Mouse (Mus musculus) forebrain, embryonic 14.5 days (tissue): ENCODE results near the gene Pnp2. TPM values are rescaled to one million over a fixed set of nuclear protein-coding genes. Genes with fewer than 3 reads are reported as not detected.
"Not testable (repeated sequence)": the region's sequence is repeated elsewhere in the genome, so short reads cannot be mapped to it uniquely, and the experiment has no call there.

Experiments used
- ATAC-seq: fragments of 200-750 bp; cut with Nextera tagmentation; 2 replicates; pipeline ENCODE4 v1.8.0; 2017; ENCODE audit warnings: mild to moderate bottlenecking, moderate library complexity
- DNase-seq: peaks from one replicate; pipeline ENCODE4 v3.0.0-alpha.2; 2015; ENCODE audit warnings: low spot score
- H3K27ac ChIP-seq: fragments of 300-500 bp; sonication (generic); 2 replicates; pipeline ENCODE4 v1.5.1; 2014; ENCODE audit warnings: low read depth, mild to moderate bottlenecking, control low read depth, low read length, moderate library complexity
- H3K27me3 ChIP-seq: fragments of 300-500 bp; sonication (generic); replicated peaks from 2 replicates; pipeline ENCODE4 v1.6.1; 2014; ENCODE audit warnings: low read length, control low read depth, mixed read lengths; ENCODE audit not compliant: control insufficient read depth, insufficient read depth
- H3K36me3 ChIP-seq: fragments of 300-500 bp; sonication (generic); 2 replicates; pipeline ENCODE4 v1.6.1; 2014; ENCODE audit warnings: low read length, control low read depth; ENCODE audit not compliant: control insufficient read depth, insufficient read depth
- H3K4me1 ChIP-seq: fragments of 300-500 bp; sonication (generic); 2 replicates; pipeline ENCODE4 v1.6.1; 2014; ENCODE audit warnings: antibody characterized with exemption, low read length, control low read depth; ENCODE audit not compliant: control insufficient read depth, insufficient read depth
- H3K4me2 ChIP-seq: fragments of 300-500 bp; sonication (generic); 2 replicates; pipeline ENCODE4 v1.6.1; 2014; ENCODE audit warnings: mild to moderate bottlenecking, control low read depth, low read length
- H3K4me3 ChIP-seq: fragments of 300-500 bp; sonication (generic); 2 replicates; pipeline ENCODE4 v1.5.1; 2014; ENCODE audit warnings: low read depth, low read length, control low read depth
- H3K9ac ChIP-seq: fragments of 300-500 bp; sonication (generic); 2 replicates; pipeline ENCODE4 v1.6.1; 2014; ENCODE audit warnings: mild to moderate bottlenecking, low read length, control low read depth, moderate library complexity
- H3K9me3 ChIP-seq: fragments of 300-500 bp; sonication (generic); replicated peaks from 2 replicates; pipeline ENCODE4 v1.6.1; 2016; ENCODE audit warnings: low read length, control low read depth, mixed read lengths; ENCODE audit not compliant: control insufficient read depth
- WGBS: fragments of 180-500 bp; shearing (Covaris S2); extraction: QIAGEN DNeasy Blood & Tissue Kit; methylation state at CpG from one replicate; pipeline ENCODE4 v1.1.7; 2014; 5-methylcytosine and 5-hydroxymethylcytosine counted together
- polyA plus RNA-seq: library from polyadenylated mRNA; unstranded; fragments of >200 nt; fragmentation: Nextera tagmentation; extraction: Ambion mirVana; gene quantifications from 2 replicates; pipeline ENCODE4 v1.2.1, GENCODE M21; 2014

Pnp2 gene
- polyA plus RNA-seq, 1 experiment from 2014 or later, result 0.46 TPM

DNA sequence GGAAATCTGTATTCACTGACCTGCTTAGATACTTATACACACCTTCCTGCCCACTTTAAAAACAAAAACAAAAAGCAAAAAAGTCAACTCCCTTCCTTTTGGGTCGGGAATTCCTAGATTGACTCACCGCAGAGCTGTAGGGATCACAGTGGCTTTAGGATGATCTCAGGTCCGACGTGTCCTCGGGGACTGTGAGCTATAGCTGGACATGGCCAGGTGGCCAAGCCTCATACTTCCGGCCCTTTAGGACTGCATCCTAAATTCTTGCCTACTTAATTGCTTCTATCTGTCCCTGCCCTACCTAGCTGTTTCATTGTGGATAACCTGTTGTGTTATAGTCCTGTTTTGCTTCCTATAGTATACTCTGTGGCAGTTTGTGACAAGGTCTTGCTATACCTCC is 10.7 kb upstream of the Pnp2 start:
- peak overlapping the region; percentile 41 for H3K4me3 ChIP-seq
- not testable (repeated sequence) for H3K27me3 ChIP-seq, DNase-seq, H3K4me1 ChIP-seq, H3K9me3 ChIP-seq, H3K36me3 ChIP-seq
- 0 out of 2 replicates have a peak, but pooled peaks have one; percentile 10 for ATAC-seq
- peak overlapping the region; percentile 75; the same call in 1 of the 2 replicates for H3K27ac ChIP-seq
- peak overlapping the region; percentile 59 for H3K9ac ChIP-seq
- 4% methylated on average over 6 of the region's 6 CpGs for WGBS
- H3K4me2 ChIP-seq, result peak overlapping the region; percentile 57

- H3K27ac ChIP-seq, H3K9me3 ChIP-seq, ATAC-seq, H3K36me3 ChIP-seq, DNase-seq, H3K27me3 ChIP-seq, H3K4me1 ChIP-seq: not testable (repeated sequence)
- H3K4me3 ChIP-seq, result peak overlapping the region; percentile 41
- 21% methylated on average over 3 of the region's 3 CpGs for WGBS
- peak overlapping the region; percentile 57 for H3K4me2 ChIP-seq
- H3K9ac ChIP-seq, result peak overlapping the region; percentile 59; the same call in 1 of the 2 replicates
Measured at GRCm38 (mm10) chr14:50945526-50945925, 10.3 kb upstream of the Pnp2 start.

DNA sequence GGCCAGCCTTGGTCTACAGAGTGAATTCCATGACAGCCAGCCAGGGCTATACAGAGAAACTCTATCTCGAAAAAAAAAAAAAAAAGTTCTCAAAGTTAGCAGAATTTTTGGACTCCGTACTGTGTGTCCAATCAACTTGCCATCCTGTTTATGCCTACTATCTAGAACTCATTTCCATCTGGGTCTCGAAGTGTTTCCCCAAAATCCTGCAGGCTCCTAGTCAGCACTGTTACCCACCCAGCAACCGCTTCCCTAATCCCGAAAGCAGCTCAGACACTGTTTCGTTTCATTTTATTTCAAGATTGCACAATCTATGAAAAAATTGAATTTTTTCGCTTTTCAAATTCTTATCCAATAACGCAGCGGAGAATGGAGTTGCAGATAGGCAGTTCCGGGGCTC is 305 bp upstream of the Pnp2 start:
- H3K27ac ChIP-seq, result no peak overlapping the region
- no peaks in the 10 kb centered on the region for H3K27me3 ChIP-seq
- no peak for ATAC-seq
- H3K4me2 ChIP-seq, result no peak overlapping the region
- no peak for DNase-seq
- H3K4me3 ChIP-seq, result no peak overlapping the region
- no peaks in the 10 kb centered on the region for H3K9me3 ChIP-seq
- 88% methylated on average over 10 of the region's 10 CpGs for WGBS
- H3K9ac ChIP-seq, result no peak overlapping the region
- H3K4me1 ChIP-seq, result no peaks in the 10 kb centered on the region
- peaks cover 4% of the 10 kb centered on the region; the same call in 1 of the 2 replicates for H3K36me3 ChIP-seq

DNA sequence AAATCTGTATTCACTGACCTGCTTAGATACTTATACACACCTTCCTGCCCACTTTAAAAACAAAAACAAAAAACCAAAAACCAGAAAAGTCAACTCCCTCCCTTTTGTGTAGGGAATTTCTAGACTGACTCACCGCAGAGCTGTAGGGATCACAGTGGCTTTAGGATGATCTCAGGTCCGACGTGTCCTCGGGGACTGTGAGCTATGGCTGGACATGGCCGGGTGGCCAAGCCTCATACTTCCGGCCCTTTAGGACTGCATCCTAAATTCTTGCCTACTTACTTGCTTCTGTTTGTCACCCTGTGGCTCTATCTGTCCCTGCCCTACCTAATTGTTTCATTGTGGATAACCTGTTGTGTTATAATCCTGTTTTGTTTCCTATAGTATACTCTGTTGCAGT is 932 bp downstream of the Pnp2 start:
- not testable (repeated sequence) for DNase-seq, H3K4me2 ChIP-seq, H3K27ac ChIP-seq, H3K9me3 ChIP-seq, H3K4me3 ChIP-seq, H3K9ac ChIP-seq, H3K4me1 ChIP-seq, ATAC-seq, H3K27me3 ChIP-seq, H3K36me3 ChIP-seq
- WGBS, result 81% methylated on average over 6 of the region's 6 CpGs

DNA sequence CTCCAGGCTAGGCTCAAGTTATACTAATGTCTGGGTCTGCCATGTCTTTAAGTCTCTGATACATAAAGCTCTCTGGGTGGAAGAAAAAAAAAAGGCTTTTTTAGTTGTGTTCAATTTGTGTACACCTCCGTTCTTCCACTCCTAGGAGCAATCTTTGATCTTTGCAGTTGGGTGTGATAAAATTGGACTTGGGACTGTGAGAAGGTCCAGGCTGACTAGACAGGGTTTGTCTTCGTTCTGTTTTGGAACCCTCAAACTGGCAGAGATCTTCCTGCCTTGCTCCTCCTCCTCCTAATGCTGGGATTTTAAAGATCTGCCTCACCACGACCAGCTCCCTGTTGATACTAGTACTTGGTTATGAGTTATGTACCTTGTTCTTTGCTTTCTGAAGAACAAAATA is 1.4 kb downstream of the Pnp2 start:
- H3K4me1 ChIP-seq, H3K36me3 ChIP-seq, H3K4me2 ChIP-seq, H3K9me3 ChIP-seq, H3K27ac ChIP-seq, H3K9ac ChIP-seq, H3K4me3 ChIP-seq, H3K27me3 ChIP-seq, ATAC-seq, DNase-seq: not testable (repeated sequence)
- WGBS, result 67% methylated on average over 3 of the region's 3 CpGs

DNA sequence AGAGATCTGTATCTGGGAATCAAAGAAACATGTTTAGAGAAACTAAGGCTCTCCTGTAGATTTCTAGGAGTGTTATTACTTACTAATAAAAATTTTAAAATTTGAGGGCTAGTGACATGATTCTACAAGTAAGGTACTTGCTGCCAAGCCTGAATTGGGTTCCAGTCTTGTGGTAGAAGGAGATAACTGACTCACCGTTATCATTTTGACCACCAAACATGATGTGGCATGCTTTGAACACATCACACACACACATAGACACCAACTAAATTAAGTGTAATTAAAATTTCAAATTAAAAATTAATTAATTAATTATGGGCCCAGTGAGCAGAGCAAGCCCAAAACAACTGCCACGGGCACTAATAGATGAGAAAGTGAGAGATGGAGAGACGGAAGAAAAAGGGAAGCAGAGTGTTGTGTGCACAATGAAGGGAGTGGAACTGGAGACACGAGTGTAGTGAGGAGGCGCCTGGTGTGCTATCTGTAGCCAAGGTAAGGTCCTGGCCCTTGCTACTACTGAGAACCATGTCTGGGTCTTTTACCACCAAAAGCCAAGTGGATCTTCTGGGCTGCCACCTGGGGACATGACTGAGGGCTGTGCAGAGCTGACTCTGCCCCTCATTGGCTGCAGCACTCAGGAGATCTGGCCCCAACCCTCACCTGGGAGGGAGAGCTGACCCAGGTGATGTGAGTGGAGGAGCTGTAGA is 2.6 kb downstream of the Pnp2 start:
- ATAC-seq, H3K9ac ChIP-seq, H3K4me3 ChIP-seq, DNase-seq, H3K4me1 ChIP-seq, H3K27ac ChIP-seq, H3K4me2 ChIP-seq, H3K27me3 ChIP-seq, H3K9me3 ChIP-seq, H3K36me3 ChIP-seq: not testable (repeated sequence)
- 84% methylated on average over 5 of the region's 5 CpGs for WGBS

- WGBS, result 79% methylated on average over 5 of the region's 5 CpGs
- DNase-seq (no peak), ATAC-seq (no peak)
- no peak overlapping the region for H3K4me2 ChIP-seq
- H3K27ac ChIP-seq, result no peak overlapping the region
- H3K9me3 ChIP-seq, result no peaks in the 10 kb centered on the region
- H3K4me3 ChIP-seq, result no peak overlapping the region
- H3K9ac ChIP-seq, result no peak overlapping the region
- H3K4me1 ChIP-seq, result no peaks in the 10 kb centered on the region; the same call in 1 of the 2 replicates
- H3K27me3 ChIP-seq, result no peaks in the 10 kb centered on the region
- H3K36me3 ChIP-seq, result no peaks in the 10 kb centered on the region
Measured at GRCm38 (mm10) chr14:50968216-50968980, 12.6 kb downstream of the Pnp2 start.

- DNase-seq (no peak), ATAC-seq (no peak)
- WGBS, result 8% methylated on average over 1 of the region's 1 CpGs
- H3K4me1 ChIP-seq, result no peaks in the 10 kb centered on the region; the same call in 1 of the 2 replicates
- H3K9me3 ChIP-seq, result no peaks in the 10 kb centered on the region
- no peak overlapping the region for H3K4me3 ChIP-seq
- no peaks in the 10 kb centered on the region for H3K36me3 ChIP-seq
- H3K27ac ChIP-seq, result no peak overlapping the region
- no peak overlapping the region for H3K4me2 ChIP-seq
- H3K27me3 ChIP-seq, result no peaks in the 10 kb centered on the region
- H3K9ac ChIP-seq, result no peak overlapping the region
Measured at GRCm38 (mm10) chr14:50969041-50969440, 13.2 kb downstream of the Pnp2 start.
